Mouse (Mus musculus): Measurements from ENCODE around the gene Myo10.

GRCm38 (mm10) chr15:25642214-25643058 lies 20.1 kb downstream of the Myo10 start:
- TF ChIP-seq CTCF (conservative IDR thresholded peaks at IDR 0.05; ENCODE audit: insufficient read depth, insufficient read length, low read depth, low read length) (no peak), POLR2A (IDR thresholded peaks at IDR 0.05; ENCODE audit: low read depth, low read length) (no peak)

All from kidney, adult 2 months (tissue).